Mouse (Mus musculus) adrenal gland, adult 2 months (tissue): Measurements from ENCODE around the gene Rnf114. TPM values are rescaled to one million over a fixed set of nuclear protein-coding genes. Genes with fewer than 3 reads are reported as not detected.

ENCODE experiments used
- DNase-seq: peaks from one replicate; pipeline ENCODE4 v3.0.0; 2021
- polyA plus RNA-seq: library from polyadenylated mRNA; depleted of rRNA; stranded (reverse); fragments of >200 nt; gene quantifications from 2 replicates; pipeline ENCODE4 v1.2.3, GENCODE M21; 2012
- total RNA-seq, 2 experiments: library from RNA; stranded (reverse); gene quantifications; 2 replicates each; pipeline ENCODE4 v1.2.3; 2021

Rnf114 gene
- total and polyA plus RNA-seq, 3 experiments = 70.8 to 78.4 (median 75.2) TPM

DNA sequence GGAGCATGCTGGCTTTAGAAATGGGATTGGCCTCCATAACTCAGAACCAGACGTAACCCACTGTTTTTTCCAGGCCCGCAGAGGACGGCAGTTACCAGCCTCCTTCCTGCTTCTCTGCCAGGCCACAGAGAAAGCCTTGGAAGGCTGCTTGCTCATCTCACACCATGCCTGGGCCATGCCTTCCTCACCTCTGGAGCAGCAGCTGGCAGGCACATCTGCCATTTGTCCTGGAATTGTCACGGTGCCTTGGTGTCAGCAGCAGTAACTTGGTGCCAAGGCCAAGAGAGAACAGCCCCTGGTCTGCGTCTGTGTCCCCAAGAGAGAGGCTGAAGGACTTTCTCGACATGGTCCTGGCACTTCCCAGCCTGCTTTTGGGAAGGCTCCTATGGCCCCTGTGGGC lies 18.2 kb upstream of the Rnf114 start:
- no peak for DNase-seq

DNA sequence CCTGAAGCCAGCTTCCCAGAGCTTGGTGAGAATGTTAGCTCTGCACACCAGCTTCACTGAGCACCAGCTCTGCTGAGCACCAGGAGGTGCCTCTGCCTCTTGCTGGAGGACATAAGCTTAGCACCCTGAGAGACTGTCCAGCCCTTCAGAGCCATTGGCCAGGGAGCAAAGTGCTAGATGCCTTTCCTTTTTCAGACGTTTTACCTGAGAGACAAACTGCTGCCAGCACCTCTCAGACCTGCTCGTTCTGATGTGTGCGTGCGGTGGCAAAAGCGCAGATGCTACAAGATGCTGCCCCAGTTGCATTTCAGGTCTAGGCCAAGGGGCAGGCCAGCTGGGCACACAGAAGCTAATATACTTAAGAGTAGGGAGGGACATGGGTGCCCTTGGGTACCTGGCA lies 16.8 kb upstream of the Rnf114 start:
- DNase-seq = no peak

DNA sequence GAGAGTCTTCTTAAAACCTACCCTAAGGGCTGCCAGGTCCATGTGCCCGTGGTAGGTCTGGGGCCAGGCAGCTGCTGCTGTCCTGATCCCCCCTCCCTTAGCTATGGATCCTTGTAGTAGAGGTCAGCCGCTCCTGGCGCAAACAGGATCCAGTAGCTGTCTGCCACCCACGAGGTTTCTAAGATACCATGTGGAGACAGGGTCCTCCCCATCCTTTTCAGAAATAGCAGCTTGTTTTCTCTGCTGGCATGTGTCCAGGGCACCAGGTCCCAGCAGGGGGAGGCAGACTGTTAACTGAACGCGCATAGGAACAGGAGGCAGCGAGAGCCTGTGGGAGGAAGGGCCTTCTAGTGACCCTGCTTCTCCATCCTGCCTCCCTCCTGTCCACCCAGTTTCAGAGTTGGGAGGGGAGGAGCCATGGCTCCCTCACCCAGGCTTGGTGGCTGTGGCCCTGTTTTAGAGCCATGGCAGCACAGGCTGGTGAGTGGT lies 16.2 kb upstream of the Rnf114 start:
- peak; percentile 64 for DNase-seq

DNA sequence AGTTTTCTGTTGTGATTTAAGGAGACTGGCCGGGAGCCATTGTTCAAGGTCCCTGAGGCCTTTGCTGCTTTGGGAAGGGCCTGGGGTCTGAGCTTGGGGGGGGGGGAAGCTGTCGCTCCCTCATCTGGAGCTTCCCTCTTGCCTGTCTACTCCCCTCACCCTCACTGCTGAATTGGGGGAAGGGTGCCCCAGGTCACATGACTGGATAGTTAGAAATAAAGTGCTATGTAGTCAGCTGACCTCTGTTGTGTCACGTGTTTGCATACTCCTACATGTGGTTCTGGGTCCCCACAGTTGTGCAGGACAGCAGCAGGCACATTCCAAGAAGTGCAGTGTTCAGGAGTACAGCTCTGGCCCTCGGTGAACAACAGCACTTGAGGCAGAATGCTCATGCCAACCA lies 15.7 kb upstream of the Rnf114 start:
- DNase-seq = no peak

DNA sequence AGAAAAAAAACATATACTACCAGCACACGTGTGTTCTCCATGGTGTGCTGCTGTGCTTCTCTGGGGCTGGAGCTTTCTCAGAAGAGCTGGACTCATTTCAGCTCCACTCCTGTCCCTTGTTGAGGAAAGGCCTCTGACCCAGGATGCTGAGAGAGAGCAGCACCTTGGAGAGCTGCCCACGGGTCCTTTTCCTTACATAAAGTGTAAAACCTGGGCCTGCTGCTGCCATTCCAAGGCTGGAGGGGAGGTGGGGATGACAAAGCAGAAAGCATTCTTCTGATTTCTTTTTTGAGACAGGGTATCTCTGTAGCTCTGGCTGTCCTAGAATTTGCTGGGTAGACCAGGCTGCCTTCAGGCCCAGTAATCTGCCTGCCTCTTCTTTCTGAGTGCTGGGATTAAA lies 14.3 kb upstream of the Rnf114 start:
- DNase-seq = no peak

DNA sequence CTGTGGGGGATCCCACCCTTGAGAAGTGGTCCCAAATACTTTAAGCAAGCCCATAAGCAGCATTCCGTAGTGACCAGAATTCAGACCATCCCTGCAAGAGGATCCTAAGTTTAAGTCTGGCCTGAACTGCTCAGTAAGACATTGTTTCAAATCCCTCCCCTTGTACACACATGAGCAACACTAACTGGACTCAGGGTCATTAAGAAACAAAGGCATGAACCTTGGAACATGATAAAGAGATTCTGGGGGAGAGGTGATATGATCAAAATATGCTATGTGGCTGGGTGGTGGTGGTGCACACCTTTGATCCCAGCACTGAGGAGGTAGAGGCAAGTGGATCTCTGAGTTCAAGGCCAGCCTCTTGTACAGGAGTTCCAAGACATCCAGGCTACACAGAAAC lies 12.9 kb upstream of the Rnf114 start:
- no peak for DNase-seq

DNA sequence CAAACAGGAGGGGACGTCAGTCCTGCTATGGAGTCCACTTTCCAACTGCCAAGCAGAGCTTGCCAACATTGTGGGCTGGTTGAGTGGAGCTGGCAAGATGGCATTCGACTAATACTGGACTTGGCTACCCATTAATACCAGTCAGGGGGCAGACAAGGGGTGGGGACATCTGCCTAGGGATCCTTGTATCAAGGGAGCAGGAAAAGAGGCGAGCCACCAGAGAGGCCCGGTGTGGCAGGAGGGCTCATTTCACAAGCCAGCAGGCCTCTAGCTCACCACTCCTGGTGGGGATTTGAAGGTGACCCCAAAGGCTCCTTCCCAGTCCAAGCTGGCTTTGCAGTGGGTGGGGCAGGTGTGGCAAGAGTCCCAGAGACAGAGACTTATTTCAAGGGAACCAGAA lies 9.8 kb upstream of the Rnf114 start:
- DNase-seq = no peak

DNA sequence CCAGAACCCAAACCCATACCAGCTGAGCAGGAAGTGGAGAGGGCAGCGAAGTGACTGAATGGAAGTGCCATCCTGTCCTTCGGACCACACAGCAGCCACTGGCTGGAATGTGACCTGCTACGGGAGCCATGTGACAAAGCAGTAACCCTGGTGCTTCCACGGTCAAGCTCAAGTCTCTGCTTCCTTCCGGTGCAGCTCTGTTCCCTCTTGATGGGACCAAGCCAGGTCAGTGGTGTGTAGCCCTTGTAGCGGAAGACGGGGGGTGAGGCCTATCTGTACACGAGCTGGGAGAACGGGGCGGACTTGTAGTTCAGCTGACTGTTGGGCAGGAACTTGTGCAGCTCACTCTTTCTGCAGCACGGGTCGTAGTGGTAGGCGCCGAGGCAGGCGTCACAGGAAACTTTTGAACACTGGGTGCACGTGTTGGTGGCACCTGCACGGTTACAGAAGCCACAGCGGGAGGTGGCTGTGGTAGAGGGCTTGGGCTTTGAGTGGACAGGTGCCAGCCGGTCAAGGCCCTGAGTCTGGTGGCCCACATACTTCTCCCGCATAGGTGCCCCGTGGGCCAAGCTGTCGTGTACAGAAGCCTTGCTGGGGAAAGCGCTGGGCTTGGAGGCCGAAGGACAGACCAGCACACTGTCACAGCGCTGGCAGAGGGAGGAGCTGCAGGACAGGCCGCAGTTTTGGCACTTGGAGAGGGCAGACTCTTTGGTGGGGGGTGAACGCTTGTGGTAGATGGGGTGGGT lies 9.2 kb upstream of the Rnf114 start:
- DNase-seq = peak; percentile 41

DNA sequence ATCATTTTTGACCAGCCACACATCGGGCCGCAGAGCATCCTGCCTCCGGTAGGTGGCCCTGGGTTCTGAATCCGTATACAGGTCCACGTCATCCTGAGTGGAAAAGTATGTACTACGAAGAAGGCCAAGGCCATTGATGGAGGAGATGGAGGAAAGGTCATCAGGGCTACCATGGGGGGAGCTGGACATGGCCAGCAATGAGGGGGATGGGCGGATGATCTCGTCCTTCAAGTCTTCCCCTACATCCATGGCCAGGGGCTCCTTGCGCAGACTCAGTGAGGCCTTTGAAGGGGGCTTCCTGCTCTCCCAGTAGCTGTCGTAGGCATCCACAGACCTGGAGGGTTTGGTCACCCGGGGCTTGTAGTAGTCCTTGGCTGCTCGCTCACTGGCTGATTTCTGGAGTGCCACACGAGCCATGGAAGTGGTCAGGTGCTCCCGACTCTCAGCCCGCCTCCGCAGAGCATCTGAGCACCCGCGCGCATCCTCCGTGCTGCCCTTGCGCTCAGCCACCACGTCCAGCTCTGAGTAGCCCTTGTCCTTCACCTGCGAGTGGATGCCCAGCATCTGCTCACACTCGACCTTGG lies 8.5 kb upstream of the Rnf114 start:
- DNase-seq = peak; percentile 57

DNA sequence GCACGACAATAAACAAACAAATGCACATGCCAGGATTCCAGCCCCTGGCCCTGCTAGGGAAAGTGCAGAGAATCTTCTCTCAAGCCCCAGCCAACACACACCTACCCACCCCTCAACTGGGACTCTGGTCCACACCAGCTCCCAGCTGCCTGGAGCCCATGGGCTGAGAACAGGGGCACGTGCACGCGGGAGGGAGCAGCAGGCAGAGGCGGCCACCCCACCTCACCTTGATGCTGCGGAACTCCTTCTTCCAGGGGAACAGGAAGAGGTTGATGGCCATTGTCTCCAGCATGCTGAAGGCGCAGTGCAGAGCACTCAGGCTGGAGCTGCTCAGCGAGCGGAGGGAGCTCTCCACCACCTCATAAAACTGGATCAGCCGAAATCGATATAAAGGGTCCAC lies 7.5 kb upstream of the Rnf114 start:
- no peak for DNase-seq

DNA sequence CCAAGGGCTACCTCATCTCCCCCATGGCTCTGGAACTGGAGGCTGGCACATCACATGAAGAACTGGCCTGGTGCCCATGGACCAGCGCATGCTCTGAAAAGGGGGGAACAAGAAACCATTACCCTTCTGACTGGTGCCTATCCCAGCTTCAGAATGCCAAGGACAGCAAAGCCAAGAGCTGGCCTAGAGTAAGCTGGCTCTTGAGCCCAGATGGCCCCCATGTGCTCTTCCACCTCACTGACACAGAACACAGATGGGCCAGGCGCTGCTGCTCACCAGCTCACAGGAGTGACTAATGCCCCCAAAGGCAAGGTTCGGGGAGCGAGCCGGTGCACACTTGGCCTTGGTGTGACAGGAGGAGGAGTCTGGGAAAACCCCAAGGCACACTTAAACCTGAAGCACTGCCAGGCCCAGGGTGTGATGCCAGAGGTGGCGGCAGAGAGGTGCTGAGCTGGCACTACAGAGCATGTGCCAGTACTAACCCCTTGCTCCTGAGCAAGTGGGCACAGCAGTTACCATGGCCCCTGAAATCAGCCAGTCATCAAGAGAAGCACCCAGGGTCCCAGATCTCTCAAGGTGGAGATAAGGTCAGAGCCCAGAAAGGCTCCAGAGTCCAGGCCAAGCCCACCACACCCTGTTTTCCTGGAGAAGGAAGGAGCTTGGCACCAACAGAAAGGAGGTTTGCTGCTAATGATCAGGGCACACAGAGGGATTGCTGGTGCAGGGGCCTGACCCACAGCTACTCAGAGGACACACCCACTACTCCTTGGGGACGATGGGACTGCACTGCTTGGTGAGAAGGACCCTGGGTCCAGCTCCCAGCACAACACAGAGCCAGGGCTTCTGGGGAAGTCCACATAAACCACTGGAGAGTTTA lies 6.7 kb upstream of the Rnf114 start:
- DNase-seq = peak; percentile 93

DNA sequence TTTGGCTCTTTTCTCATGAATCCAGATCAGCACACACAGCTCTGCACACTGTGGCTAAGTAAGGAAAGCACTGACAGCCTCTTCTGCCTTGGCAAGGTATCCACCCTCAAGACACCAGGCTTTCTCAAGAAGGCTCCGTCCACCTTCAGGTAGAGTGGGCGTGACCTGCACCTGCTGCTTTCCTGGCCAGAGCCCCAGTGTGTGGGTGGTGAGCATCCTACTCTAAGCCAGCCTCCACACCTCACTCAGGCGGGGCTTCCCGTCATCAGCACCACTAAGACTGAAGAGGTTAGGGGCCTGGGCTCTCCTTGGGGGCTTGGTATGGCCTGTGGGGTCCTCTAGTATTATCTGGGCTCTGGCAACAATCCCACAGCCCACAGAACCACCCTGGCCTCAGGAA lies 5.9 kb upstream of the Rnf114 start:
- DNase-seq = no peak

DNA sequence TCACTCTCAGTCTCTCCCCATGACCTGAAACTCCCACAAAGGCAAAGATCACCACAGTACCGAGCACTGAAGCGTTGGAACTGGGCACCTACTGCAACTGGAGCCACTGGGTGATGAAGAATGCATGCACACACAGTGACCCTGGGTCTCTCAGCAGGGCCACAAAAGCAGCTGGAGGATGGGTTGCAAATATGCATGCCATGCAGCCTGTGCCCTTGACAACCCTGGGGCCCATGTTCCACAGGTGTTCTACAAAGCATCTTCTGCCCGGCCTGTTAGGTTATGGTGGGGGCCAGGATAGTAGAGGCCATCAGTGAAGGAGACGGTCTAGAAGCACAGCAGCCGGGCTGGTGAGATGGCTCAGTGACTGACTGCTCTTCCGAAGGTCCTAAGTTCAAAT lies 4.9 kb upstream of the Rnf114 start:
- no peak for DNase-seq

DNA sequence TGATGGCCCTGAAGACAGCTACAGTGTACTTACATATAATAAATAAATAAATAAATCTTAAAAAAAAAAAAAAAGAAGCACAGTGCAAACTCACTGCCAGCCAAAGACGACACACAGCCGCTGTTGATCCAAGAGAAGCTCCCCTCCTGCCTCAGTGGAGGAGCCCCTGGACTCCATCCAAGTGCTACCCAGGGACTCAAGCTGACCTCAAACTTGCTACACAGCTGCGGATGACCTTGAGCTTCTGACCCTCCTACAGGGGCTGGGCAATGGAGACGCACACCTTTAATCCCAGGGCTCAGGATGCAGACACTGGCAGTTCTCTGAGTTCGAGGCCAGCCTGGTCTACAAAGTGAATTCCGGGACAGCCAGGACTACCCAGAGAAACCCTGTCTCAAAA lies 4.5 kb upstream of the Rnf114 start:
- no peak for DNase-seq

DNA sequence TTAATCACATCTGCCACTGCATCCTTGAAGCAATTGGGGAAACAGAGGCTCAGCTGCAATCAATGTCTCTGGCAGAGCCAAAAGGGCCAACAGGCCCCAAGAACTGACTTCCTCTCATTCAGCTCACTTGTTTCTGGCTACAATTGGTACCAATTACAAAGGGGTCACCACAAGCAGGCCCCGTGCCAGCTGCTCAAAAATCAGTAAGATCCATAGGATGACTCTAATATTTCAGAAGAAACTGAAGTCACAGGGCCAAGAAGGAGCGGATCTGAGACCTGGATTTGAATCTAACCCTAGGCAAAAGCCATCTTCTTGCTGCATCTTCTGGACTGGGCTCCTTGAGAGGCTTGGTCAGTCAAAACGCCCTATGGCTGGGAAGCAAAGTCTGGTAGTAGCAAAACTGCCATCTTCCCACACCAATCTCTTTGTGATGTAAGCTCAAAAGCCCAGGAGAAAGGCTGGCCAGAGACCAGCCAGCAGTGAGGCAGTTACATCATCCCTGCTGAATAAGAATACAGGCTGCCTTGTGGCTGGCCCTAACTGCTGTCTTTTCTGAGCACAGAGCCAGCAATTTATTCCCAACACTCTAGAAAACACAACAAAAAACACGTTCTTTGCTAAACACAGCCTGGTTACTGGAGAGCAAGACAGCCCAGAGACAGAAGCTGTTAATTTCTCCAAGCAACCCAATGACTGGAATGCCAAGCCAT lies 1.5 kb upstream of the Rnf114 start:
- peak; percentile 58 for DNase-seq

DNA sequence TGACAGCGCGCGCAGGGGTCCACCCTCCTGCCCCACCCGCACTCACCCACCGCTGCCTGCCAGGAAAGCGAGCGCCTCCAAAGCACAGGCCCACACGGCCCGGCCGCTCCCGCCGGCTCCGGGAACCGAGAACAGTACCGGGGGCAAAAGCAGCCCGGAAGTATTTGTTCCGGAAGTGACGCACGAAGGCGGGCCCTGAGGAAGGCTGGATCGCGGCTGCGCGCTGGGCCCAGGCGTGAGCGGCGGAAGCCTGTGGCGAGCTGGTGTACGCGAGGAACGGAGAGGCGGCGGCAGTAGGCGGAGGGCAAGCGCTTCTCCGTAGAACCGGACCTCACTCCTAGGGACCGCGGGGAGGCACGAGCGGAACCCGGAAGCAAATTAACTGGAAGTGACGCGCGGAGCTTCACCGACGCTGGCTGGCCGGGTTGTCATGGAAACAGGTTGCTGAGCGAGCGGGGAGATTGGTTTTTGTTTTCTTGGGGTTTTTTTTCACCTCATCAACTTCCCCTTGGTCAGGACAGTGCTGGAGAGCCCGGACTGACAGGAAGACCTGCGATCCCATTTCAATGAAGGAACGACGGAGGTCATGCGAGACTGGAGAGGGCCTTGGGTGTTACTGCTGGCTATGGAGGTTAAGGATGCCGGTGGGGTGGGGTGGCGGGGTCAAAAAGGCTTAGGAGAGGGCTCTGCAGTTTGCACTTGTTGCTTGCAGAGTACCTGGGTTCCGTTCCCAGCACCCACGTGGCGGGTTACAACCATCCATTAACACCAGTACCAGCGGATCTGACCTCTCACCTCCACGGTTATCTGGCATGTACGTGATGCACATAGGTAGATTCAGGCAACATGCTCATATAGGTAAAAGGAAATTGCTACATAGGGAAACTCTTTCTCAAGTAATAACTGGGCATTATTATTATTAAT lies 530 bp downstream of the Rnf114 start, which contains the start of gene Spata2:
Gene Spata2 (minus strand): TSS at position 175 of the 924 bp plus-strand sequence.
- DNase-seq = peak; percentile 96

DNA sequence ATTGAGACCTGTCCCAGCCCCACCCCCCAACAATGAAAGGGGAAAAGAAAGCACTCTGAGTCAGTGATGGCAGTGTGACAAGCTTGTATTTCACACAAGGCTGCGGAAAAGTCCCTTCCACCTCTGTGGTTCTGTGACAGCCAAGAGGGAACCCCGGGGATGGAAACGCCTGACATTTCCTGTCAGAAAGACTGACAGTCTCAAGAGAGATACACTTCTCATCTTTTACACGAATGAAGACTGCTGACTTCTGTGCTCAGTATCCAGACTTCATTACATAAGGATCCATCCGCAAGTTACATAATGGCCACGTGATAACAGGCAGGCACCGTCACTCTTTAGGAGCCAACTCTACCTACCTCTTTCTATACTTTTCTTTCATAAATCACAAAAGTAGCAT lies 4.0 kb downstream of the Rnf114 start:
- no peak for DNase-seq

DNA sequence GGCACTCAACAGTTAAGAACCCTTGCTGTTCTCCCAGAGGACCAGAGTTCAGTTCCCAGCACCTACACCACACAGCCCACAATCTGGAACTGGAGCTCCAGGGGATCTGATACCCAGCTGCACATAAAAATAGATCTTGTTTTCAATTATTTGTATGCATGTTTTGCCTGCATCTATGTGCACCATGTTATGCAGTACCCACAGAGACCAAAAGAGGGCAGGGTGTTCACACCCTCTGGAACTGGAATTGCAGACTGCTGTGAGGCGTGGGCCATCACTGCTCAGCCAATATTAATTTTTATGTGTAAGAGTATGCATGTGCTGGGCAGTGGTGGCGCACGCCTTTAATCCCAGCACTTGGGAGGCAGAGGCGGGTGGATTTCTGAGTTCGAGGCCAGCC lies 4.8 kb downstream of the Rnf114 start:
- DNase-seq = no peak

DNA sequence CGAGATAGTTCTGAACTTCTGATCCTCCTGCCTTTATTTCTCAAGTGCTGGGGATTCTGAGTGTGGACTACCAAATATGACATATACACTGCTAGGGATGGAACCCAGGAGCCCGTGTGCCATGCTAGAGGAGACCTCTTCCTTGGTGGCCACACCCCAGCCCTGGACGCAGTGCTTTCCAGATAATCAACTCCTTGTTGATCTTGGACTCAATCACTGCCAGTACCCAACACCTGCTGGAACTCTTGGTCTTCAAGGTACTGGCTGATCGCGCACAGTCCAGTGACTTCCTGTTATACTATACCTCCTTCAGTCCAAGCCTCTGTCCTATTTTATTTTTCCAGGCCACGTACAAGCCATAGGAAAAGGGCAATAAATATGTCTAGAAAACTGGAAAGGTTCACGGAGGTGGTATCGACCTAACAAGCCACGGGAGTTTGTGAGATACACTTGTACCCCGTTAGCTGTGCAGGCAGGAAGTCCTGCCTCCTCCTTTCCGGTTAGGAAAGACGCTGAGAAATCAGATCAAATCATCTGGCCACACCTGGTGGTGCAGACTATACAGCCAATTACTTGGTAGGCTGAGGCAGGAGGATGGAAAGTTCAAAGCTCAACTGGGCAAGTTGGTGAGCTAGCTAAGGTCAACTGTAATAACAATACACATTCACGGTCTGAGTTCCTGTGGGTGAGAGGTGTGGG lies 10.3 kb downstream of the Rnf114 start:
- DNase-seq = no peak

DNA sequence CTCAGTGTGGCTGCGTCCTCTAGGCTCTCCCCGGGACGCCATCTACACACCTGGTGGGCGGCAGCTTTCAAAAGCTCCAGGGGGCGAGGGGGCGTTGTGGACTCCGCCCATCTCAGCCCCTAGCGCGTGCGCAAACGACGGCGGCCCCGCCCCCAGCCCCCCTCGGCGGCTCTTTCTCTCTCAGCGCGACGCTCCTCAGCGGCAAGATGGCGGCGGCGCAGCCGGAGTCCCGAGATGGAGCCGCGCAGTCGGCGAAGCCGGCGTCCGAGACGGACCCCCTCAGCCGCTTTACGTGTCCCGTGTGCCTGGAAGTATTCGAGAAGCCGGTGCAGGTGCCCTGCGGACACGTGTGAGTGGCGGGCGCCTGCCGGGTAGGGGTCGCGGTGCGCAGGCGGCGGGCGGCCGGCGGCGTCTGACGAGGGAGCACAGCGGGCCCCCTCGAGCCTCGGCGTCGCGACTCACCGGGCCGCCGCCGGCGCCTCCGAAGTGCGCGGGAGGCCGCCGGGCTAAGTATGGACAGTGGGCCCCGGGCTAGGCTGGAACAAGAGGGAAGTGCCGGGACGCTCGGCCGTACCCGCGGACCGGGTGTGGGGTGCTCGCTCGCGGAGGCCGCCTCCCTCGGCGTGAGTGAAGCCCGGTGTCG lies 10.9 kb downstream of the Rnf114 start:
- peak; percentile 92 for DNase-seq
